Mouse (Mus musculus) hindbrain, embryonic 15.5 days (tissue): Measurements from ENCODE around the gene Exog. TPM values are rescaled to one million over a fixed set of nuclear protein-coding genes. Genes with fewer than 3 reads are reported as not detected.

Source experiments
- ATAC-seq: fragments of 200-750 bp; cut with Nextera tagmentation; 2 replicates; pipeline ENCODE4 v1.8.0; 2017; ENCODE audit warnings: low read depth, moderate number of reproducible peaks, moderate TSS enrichment; ENCODE audit not compliant: low FRiP score
- H3K27ac ChIP-seq: fragments of 300-500 bp; sonication (generic); replicated peaks from 2 replicates; pipeline ENCODE4 v1.5.1; 2015; ENCODE audit warnings: mild to moderate bottlenecking, inconsistent platforms
- H3K27me3 ChIP-seq: fragments of 300-500 bp; sonication (generic); 2 replicates; pipeline ENCODE4 v1.6.1; 2015; ENCODE audit warnings: control low read depth, inconsistent platforms
- H3K36me3 ChIP-seq: fragments of 300-500 bp; sonication (generic); 2 replicates; pipeline ENCODE4 v1.6.1; 2015; ENCODE audit warnings: control low read depth, inconsistent platforms
- H3K4me1 ChIP-seq: fragments of 300-500 bp; sonication (generic); replicated peaks from 2 replicates; pipeline ENCODE4 v1.6.1; 2015; ENCODE audit warnings: control low read depth, inconsistent platforms
- H3K4me2 ChIP-seq: fragments of 300-500 bp; sonication (generic); 2 replicates; pipeline ENCODE4 v1.6.1; 2015; ENCODE audit warnings: moderate library complexity, mild to moderate bottlenecking, inconsistent platforms
- H3K4me3 ChIP-seq: fragments of 300-500 bp; sonication (generic); 2 replicates; pipeline ENCODE4 v1.5.1; 2015; ENCODE audit warnings: mild to moderate bottlenecking, inconsistent platforms
- H3K9ac ChIP-seq: fragments of 300-500 bp; sonication (generic); 2 replicates; pipeline ENCODE4 v1.6.1; 2015; ENCODE audit warnings: inconsistent platforms
- H3K9me3 ChIP-seq: fragments of 300-500 bp; sonication (generic); 2 replicates; pipeline ENCODE4 v1.6.1; 2016; ENCODE audit warnings: control low read depth, inconsistent platforms
- WGBS: fragments of 180-500 bp; shearing (Covaris S2); methylation state at CpG from one replicate; pipeline ENCODE4 v1.1.7; 2015; 5-methylcytosine and 5-hydroxymethylcytosine counted together
- polyA plus RNA-seq: library from polyadenylated mRNA; unstranded; fragments of >200 nt; fragmentation: Nextera tagmentation; extraction: Ambion mirVana; gene quantifications from 2 replicates; pipeline ENCODE4 v1.2.1, GENCODE M21; 2015

Exog gene
- 48.0 and 49.9 TPM in 2 replicates for polyA plus RNA-seq

- under 1% methylated on average over 52 of the region's 52 CpGs for WGBS
- peaks cover 26% of the 10 kb centered on the region for H3K36me3 ChIP-seq
- H3K4me2 ChIP-seq = peak within 1 kb of the TSS; percentile 72
- no peaks in the 10 kb centered on the region for H3K27me3 ChIP-seq
- H3K27ac ChIP-seq = peak within 1 kb of the TSS; percentile 88
- ATAC-seq = peak; percentile 95
- no peaks in the 10 kb centered on the region for H3K9me3 ChIP-seq
- peak within 1 kb of the TSS; percentile 82 for H3K4me3 ChIP-seq
- peak within 1 kb of the TSS; percentile 89 for H3K9ac ChIP-seq
- H3K4me1 ChIP-seq = peaks cover 17% of the 10 kb centered on the region
These were observed at the start of gene Exog for GRCm38 (mm10) chr9:119444738-119445429. Gene Exog, plus strand, starts transcription at chr9:119444943.

- no peak; the same call in 1 of the 2 replicates for ATAC-seq
- H3K36me3 ChIP-seq = no peaks in the 10 kb centered on the region
- peaks cover 36% of the 10 kb centered on the region for H3K4me1 ChIP-seq
- H3K9me3 ChIP-seq = no peaks in the 10 kb centered on the region
- H3K27ac ChIP-seq = peak overlapping the region; percentile 97
- no peaks in the 10 kb centered on the region for H3K27me3 ChIP-seq
- H3K9ac ChIP-seq = peak overlapping the region; percentile 93; the same call in 1 of the 2 replicates
- peak overlapping the region; percentile 68 for H3K4me3 ChIP-seq
- peak overlapping the region; percentile 88 for H3K4me2 ChIP-seq
- WGBS = 3% methylated on average over 7 of the region's 7 CpGs
These were observed 43.4 kb upstream of the Exog start for GRCm38 (mm10) chr9:119401351-119401750.

- peak; percentile 93 for ATAC-seq
- Histone ChIP-seq H3K9me3 (no peaks in the 10 kb centered on the region), H3K36me3 (no peaks in the 10 kb centered on the region), H3K4me2 (peak within 1 kb of the TSS; percentile 88), H3K4me1 (peaks cover 39% of the 10 kb centered on the region), H3K4me3 (peak within 1 kb of the TSS; percentile 68), H3K9ac (peak within 1 kb of the TSS; percentile 93), H3K27ac (peak within 1 kb of the TSS; percentile 97), H3K27me3 (no peaks in the 10 kb centered on the region)
- WGBS = under 1% methylated on average over 15 of the region's 32 CpGs
These were observed 42.9 kb upstream of the Exog start, which contains the start of gene Acvr2b for GRCm38 (mm10) chr9:119401801-119402214. Gene Acvr2b, plus strand, starts transcription at chr9:119402118.

GRCm38 (mm10) chr9:119402253-119403235 is 42.2 kb upstream of the Exog start:
- no peaks in the 10 kb centered on the region for H3K27me3 ChIP-seq
- H3K9me3 ChIP-seq = no peaks in the 10 kb centered on the region
- H3K27ac ChIP-seq = peak overlapping the region; percentile 97
- no peaks in the 10 kb centered on the region for H3K36me3 ChIP-seq
- H3K4me3 ChIP-seq = peak overlapping the region; percentile 68
- peak overlapping the region; percentile 93 for H3K9ac ChIP-seq
- no peak; the same call in none of the 2 replicates for ATAC-seq
- WGBS = under 1% methylated on average over 119 of the region's 127 CpGs
- H3K4me2 ChIP-seq = peak overlapping the region; percentile 88
- peaks cover 39% of the 10 kb centered on the region for H3K4me1 ChIP-seq

GRCm38 (mm10) chr9:119403236-119403641 is 41.5 kb upstream of the Exog start:
- WGBS = under 1% methylated on average over 26 of the region's 26 CpGs
- ATAC-seq = no peak; the same call in 1 of the 2 replicates

GRCm38 (mm10) chr9:119404090-119404489 is 40.7 kb upstream of the Exog start:
- Histone ChIP-seq H3K36me3 (no peaks in the 10 kb centered on the region), H3K4me1 (peaks cover 42% of the 10 kb centered on the region), H3K27me3 (no peaks in the 10 kb centered on the region), H3K4me2 (peak overlapping the region; percentile 88), H3K4me3 (peak overlapping the region; percentile 68), H3K9me3 (no peaks in the 10 kb centered on the region), H3K9ac (no peak overlapping the region), H3K27ac (no peak overlapping the region)
- ATAC-seq = no peak
- WGBS = 53% methylated on average over 5 of the region's 5 CpGs

More at GRCm38 (mm10) chr9:119403236-119403641, 41.5 kb upstream of the Exog start:
- H3K9me3 ChIP-seq = no peaks in the 10 kb centered on the region
- peak overlapping the region; percentile 93 for H3K9ac ChIP-seq
- H3K27me3 ChIP-seq = no peaks in the 10 kb centered on the region
- peak overlapping the region; percentile 97 for H3K27ac ChIP-seq
- H3K4me1 ChIP-seq = peaks cover 39% of the 10 kb centered on the region
- H3K36me3 ChIP-seq = no peaks in the 10 kb centered on the region
- peak overlapping the region; percentile 68 for H3K4me3 ChIP-seq
- peak overlapping the region; percentile 88 for H3K4me2 ChIP-seq

- WGBS = 83% methylated on average over 15 of the region's 15 CpGs
These were observed 36.9 kb upstream of the Exog start for GRCm38 (mm10) chr9:119407884-119408283.

GRCm38 (mm10) chr9:119408898-119409664 is 35.7 kb upstream of the Exog start:
- Histone ChIP-seq H3K36me3 (no peaks in the 10 kb centered on the region), H3K4me2 (no peak overlapping the region), H3K9ac (no peak overlapping the region), H3K27ac (no peak overlapping the region), H3K27me3 (no peaks in the 10 kb centered on the region), H3K4me1 (peaks cover 27% of the 10 kb centered on the region), H3K9me3 (no peaks in the 10 kb centered on the region), H3K4me3 (no peak overlapping the region)
- 70% methylated on average over 11 of the region's 11 CpGs for WGBS
- ATAC-seq = no peak

More at GRCm38 (mm10) chr9:119407884-119408283, 36.9 kb upstream of the Exog start:
- H3K9ac ChIP-seq = no peak overlapping the region
- H3K4me1 ChIP-seq = peaks cover 34% of the 10 kb centered on the region
- ATAC-seq = no peak
- H3K4me2 ChIP-seq = no peak overlapping the region
- H3K27ac ChIP-seq = no peak overlapping the region
- no peaks in the 10 kb centered on the region for H3K36me3 ChIP-seq
- no peaks in the 10 kb centered on the region for H3K9me3 ChIP-seq
- no peak overlapping the region for H3K4me3 ChIP-seq
- H3K27me3 ChIP-seq = no peaks in the 10 kb centered on the region

GRCm38 (mm10) chr9:119409864-119410263 is 34.9 kb upstream of the Exog start:
- ATAC-seq = no peak
- WGBS = 83% methylated on average over 5 of the region's 5 CpGs
- Histone ChIP-seq H3K36me3 (no peaks in the 10 kb centered on the region), H3K4me1 (peaks cover 19% of the 10 kb centered on the region), H3K27me3 (no peaks in the 10 kb centered on the region), H3K27ac (no peak overlapping the region), H3K4me2 (no peak overlapping the region), H3K9ac (no peak overlapping the region), H3K4me3 (no peak overlapping the region), H3K9me3 (no peaks in the 10 kb centered on the region)

- Histone ChIP-seq H3K27ac (no peak overlapping the region), H3K9ac (no peak overlapping the region), H3K27me3 (no peaks in the 10 kb centered on the region), H3K4me1 (peaks cover 31% of the 10 kb centered on the region), H3K9me3 (no peaks in the 10 kb centered on the region), H3K4me3 (no peak overlapping the region), H3K36me3 (no peaks in the 10 kb centered on the region), H3K4me2 (no peak overlapping the region)
- WGBS = 77% methylated on average over 18 of the region's 18 CpGs
- ATAC-seq = no peak
These were observed 26.7 kb upstream of the Exog start for GRCm38 (mm10) chr9:119418025-119418424.

GRCm38 (mm10) chr9:119419852-119420438 is 24.8 kb upstream of the Exog start:
- ATAC-seq = no peak
- WGBS = 71% methylated on average over 12 of the region's 12 CpGs
- Histone ChIP-seq H3K4me3 (no peak overlapping the region), H3K27me3 (no peaks in the 10 kb centered on the region), H3K4me1 (peaks cover 34% of the 10 kb centered on the region), H3K36me3 (no peaks in the 10 kb centered on the region), H3K9me3 (no peaks in the 10 kb centered on the region), H3K9ac (no peak overlapping the region), H3K27ac (no peak overlapping the region), H3K4me2 (no peak overlapping the region)
